ENCODE assay signal across 8 mouse cellular contexts in the genomic region with DNA sequence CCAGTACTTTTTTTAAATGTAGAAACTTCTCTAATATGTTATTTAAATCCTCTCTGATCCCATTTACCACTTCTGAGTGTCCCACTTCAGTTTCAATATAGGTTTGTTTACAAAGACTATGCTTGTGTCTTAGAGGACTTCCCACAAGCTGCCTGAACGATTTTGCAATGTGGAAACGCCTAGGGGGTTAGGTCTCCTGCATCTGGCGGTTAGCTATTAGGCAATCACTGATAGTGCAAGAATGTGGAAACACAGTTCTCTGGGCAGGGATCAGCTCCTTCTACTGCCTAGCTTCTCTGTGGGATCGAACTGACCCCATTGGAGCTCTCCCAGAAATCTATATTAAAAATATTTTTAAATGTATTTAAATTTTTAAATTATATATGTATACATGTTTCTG. TPM values are rescaled to one million over a fixed set of nuclear protein-coding genes. Genes with fewer than 3 reads are reported as not detected.
DNase-seq lines count a peak whose midpoint lies in the region; ATAC-seq and TF ChIP-seq lines count a peak whose summit lies in the region.

A gene (minus strand): TSS at position 83 of the 400 bp plus-strand sequence.

- no peak for TF ChIP-seq POLR2A in limb, embryonic 14.5 days (IDR thresholded peaks at IDR 0.05; ENCODE audit: borderline replicate concordance, extremely low read depth, insufficient read depth, insufficient read length)

- no peak for DNase-seq in left cerebral cortex, adult 18-20 months (ENCODE audit: low spot score in 2 of 2)
- DNase-seq in left cerebral cortex, adult 9 months (ENCODE audit: low spot score in 2 of 2), result no peak
- DNase-seq in embryonic facial prominence, embryonic 10.5 days (ENCODE audit: low spot score), result no peak
- peak; percentile 5 for DNase-seq in heart, postnatal 4 days
- no peak for DNase-seq in limb, embryonic 14.5 days (ENCODE audit: low spot score)
- DNase-seq in cerebellum, postnatal 4 days (ENCODE audit: low spot score in 2 of 2), result no peak
- no peak for DNase-seq in thymus, postnatal 4 days

- H3K9me3 ChIP-seq in embryonic facial prominence, embryonic 10.5 days, result peaks cover 5% of the 10 kb centered on the region; the same call in 1 of the 2 replicates
- no peaks in the 10 kb centered on the region for H3K9me3 ChIP-seq in limb, embryonic 14.5 days (ENCODE audit: control insufficient read depth, low read length)
- H3K9me3 ChIP-seq in neural tube, embryonic 12.5 days, result no peaks in the 10 kb centered on the region

- no peak within 1 kb of the TSS for H3K4me2 ChIP-seq in limb, embryonic 14.5 days (replicated peaks; ENCODE audit: low read depth, low read length, severe bottlenecking)
- no peak within 1 kb of the TSS for H3K4me2 ChIP-seq in neural tube, embryonic 12.5 days (replicated peaks)

- no peak within 1 kb of the TSS for H3K27ac ChIP-seq in embryonic facial prominence, embryonic 10.5 days (replicated peaks)
- no peak within 1 kb of the TSS for H3K27ac ChIP-seq in limb, embryonic 14.5 days (replicated peaks; ENCODE audit: low read depth, low read length)
- H3K27ac ChIP-seq in neural tube, embryonic 12.5 days, result no peak within 1 kb of the TSS

- no peaks in the 10 kb centered on the region for H3K27me3 ChIP-seq in embryonic facial prominence, embryonic 10.5 days (replicated peaks; ENCODE audit: low read depth, poor library complexity, severe bottlenecking)
- H3K27me3 ChIP-seq in limb, embryonic 14.5 days (ENCODE audit: control insufficient read depth, insufficient read depth, low read length), result no peaks in the 10 kb centered on the region
- H3K27me3 ChIP-seq in neural tube, embryonic 12.5 days (replicated peaks), result no peaks in the 10 kb centered on the region

- H3K9ac ChIP-seq in limb, embryonic 14.5 days (ENCODE audit: low read depth, low read length, severe bottlenecking), result no peak within 1 kb of the TSS
- H3K9ac ChIP-seq in neural tube, embryonic 12.5 days, result no peak within 1 kb of the TSS

- WGBS in embryonic facial prominence, embryonic 10.5 days, result 49% methylated on average over 4 of the region's 4 CpGs
- WGBS in limb, embryonic 14.5 days, result 49% methylated on average over 4 of the region's 4 CpGs
- 60% methylated on average over 4 of the region's 4 CpGs for WGBS in neural tube, embryonic 12.5 days

- no peak for ATAC-seq in limb, embryonic 14.5 days (ENCODE audit: low FRiP score, low read depth)
- no peak for ATAC-seq in neural tube, embryonic 12.5 days (ENCODE audit: low FRiP score, low read depth)

- no peaks in the 10 kb centered on the region for H3K4me1 ChIP-seq in embryonic facial prominence, embryonic 10.5 days
- no peaks in the 10 kb centered on the region for H3K4me1 ChIP-seq in limb, embryonic 14.5 days (ENCODE audit: control insufficient read depth, insufficient read depth, low read length)
- H3K4me1 ChIP-seq in neural tube, embryonic 12.5 days, result no peaks in the 10 kb centered on the region

- H3K36me3 ChIP-seq in embryonic facial prominence, embryonic 10.5 days (replicated peaks), result no peaks in the 10 kb centered on the region
- H3K36me3 ChIP-seq in limb, embryonic 14.5 days (ENCODE audit: control insufficient read depth, insufficient read depth, low read length), result no peaks in the 10 kb centered on the region
- no peaks in the 10 kb centered on the region for H3K36me3 ChIP-seq in neural tube, embryonic 12.5 days

- no peak within 1 kb of the TSS for H3K4me3 ChIP-seq in embryonic facial prominence, embryonic 10.5 days
- H3K4me3 ChIP-seq in limb, embryonic 14.5 days (replicated peaks; ENCODE audit: low read length), result no peak within 1 kb of the TSS
- no peak within 1 kb of the TSS for H3K4me3 ChIP-seq in neural tube, embryonic 12.5 days

RNA-seq across cellular contexts. Expression of the gene that starts here (rescaled TPM):
- 100 to 1,000 TPM; 104 to 119 TPM for total RNA-seq in left cerebral cortex, adult 18-20 months (2021)
- 12.5 and 13.6 TPM in 2 replicates for polyA plus RNA-seq in embryonic facial prominence, embryonic 10.5 days (2016; fragmentation: Nextera tagmentation; extraction: Ambion mirVana)
- 10 to 100 TPM; 21.7 to 27.5 TPM for total RNA-seq in heart, postnatal 4 days (2021)
- polyA plus RNA-seq in limb, embryonic 14.5 days (2012; rRNA removed), result 25.4 and 25.7 TPM in 2 replicates
- polyA plus RNA-seq in limb, embryonic 14.5 days (2014; fragmentation: Nextera tagmentation; extraction: Ambion mirVana), result 20.9 and 27.4 TPM in 2 replicates
- polyA plus RNA-seq in neural tube, embryonic 12.5 days (2016; fragmentation: Nextera tagmentation; extraction: Ambion mirVana), result 27.2 and 27.7 TPM in 2 replicates
